ENCODE assay signal across 13 mouse cellular contexts in genomic region chr4:16848096-16848495, GRCm38 (mm10).
DNase-seq lines count a peak whose midpoint lies in the region; ATAC-seq and TF ChIP-seq lines count a peak whose summit lies in the region.
"Had no signal": no experiment of that assay in that cellular context is flagged by ENCODE, and none has a peak within 500 bp of the region (broad histone marks: within the 10 kb centered on the region; RNA-seq: fewer than 3 reads in every experiment).

No protein-coding gene starts in this region.

- ATAC-seq in frontal cortex, adult (ENCODE audit: low TSS enrichment), result peak; percentile 97
- ATAC-seq: forebrain, embryonic 14.5 days had no signal

- DNase-seq in layer of hippocampus, adult 9-11 months, result peak; percentile 58
- no peak for DNase-seq in layer of hippocampus, postnatal 10 days (ENCODE audit: low spot score in 2 of 2)
- DNase-seq in left cerebral cortex, adult 2 months (ENCODE audit: extremely low spot score in 1 of 2, low spot score in 2 of 2), result peak; percentile 16 to 20
- peak; percentile 28 for DNase-seq in right cerebral cortex, postnatal 25 days
- DNase-seq in cerebellum, postnatal 14 days, result no peak
- DNase-seq in spleen, postnatal 4 days (ENCODE audit: low spot score in 2 of 2), result no peak
- DNase-seq: adrenal gland, postnatal 36 days; heart, postnatal 14 days; kidney, adult 8-10 months; thymus, postnatal 4 days had no signal

- H3K27ac ChIP-seq in left cerebral cortex, adult 2 months, result peak overlapping the region; percentile 22
- H3K27ac ChIP-seq: neural tube, embryonic 15.5 days had no signal

- no peak for TF ChIP-seq CTCF in left cerebral cortex, adult 2 months (IDR thresholded peaks at IDR 0.05)

- H3K4me3 ChIP-seq in left cerebral cortex, adult 2 months, result no peak overlapping the region
- H3K4me3 ChIP-seq: neural tube, embryonic 15.5 days had no signal

- intact Hi-C loops in left cerebral cortex, adult 2 months (cut with DNase I), result loop anchor here (5.0 kb wide), 1 partner anchor 789 kb away; no protein-coding TSS in a partner anchor

Comparison
In these comparisons a context has a peak if more than half of its experiments do, and no peak if none do; other contexts are left out.
1. DNase-seq: peak in layer of hippocampus, adult 9-11 months (single experiment), left cerebral cortex, adult 2 months (2 of 2) and right cerebral cortex, postnatal 25 days (single experiment); none in layer of hippocampus, postnatal 10 days (0 of 2), cerebellum, postnatal 14 days (0 of 2) and spleen, postnatal 4 days (0 of 2).